Mouse (Mus musculus): ENCODE results near the gene Adamts2. TPM values are rescaled to one million over a fixed set of nuclear protein-coding genes. Genes with fewer than 3 reads are reported as not detected.

Adamts2 gene
- 11.7 and 13.0 TPM in 2 replicates for polyA plus RNA-seq (2014; fragmentation: Nextera tagmentation; extraction: Ambion mirVana)

DNA sequence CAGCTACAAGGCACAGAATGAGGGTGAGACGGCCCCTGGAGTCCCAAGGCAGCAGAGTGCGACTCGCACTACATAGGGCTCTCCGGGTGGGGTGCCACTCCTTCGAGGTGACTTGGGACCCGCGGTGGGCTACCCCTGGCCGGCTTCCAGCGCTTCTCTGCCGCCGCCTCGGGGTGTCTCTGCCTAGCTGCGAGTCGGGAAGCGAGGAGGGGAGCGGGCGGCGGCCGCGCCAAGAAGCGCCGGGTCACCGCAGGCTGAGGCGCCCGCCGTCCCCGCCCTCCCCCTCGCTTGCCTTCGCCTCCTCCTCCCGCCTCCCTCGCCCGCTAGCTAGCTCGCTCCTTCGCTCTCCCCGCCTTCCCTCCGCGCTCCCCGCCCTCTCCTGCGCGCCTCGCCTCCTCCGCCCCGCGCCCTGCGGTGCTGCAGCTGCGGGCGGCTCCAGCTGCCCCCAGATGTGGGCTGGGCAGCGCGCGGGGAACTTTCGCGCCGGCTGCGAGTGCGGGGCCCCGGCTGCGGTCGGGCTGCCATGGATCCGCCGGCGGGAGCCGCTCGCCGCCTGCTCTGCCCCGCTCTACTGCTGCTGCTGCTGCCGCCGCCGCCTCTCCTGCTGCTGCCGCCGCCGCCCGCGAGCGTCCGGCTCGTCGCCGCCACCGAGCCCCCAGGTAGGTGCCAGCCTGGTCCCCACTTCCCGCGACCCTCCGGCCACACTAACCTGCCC lies at the start of gene Adamts2:
TSS of gene Adamts2 (plus strand) at position 444 of the 715 bp plus-strand sequence.
- H3K36me3 ChIP-seq (ENCODE audit: control insufficient read depth, insufficient read depth, low read length), result no peaks in the 10 kb centered on the region
- 0 out of 2 replicates have a peak, but pooled peaks cover 7% of the 10 kb centered on the region for H3K4me1 ChIP-seq (ENCODE audit: control insufficient read depth, insufficient read depth, low read length)
- H3K27ac ChIP-seq (ENCODE audit: low read length), result peak within 1 kb of the TSS; percentile 45; the same call in 1 of the 2 replicates
- H3K9ac ChIP-seq (replicated peaks; ENCODE audit: low read depth, low read length), result peak within 1 kb of the TSS; percentile 33
- H3K27me3 ChIP-seq (ENCODE audit: control insufficient read depth, insufficient read depth, low read length), result peaks cover 13% of the 10 kb centered on the region; the same call in 1 of the 2 replicates
- H3K4me2 ChIP-seq (replicated peaks; ENCODE audit: low read depth, low read length), result peak within 1 kb of the TSS; percentile 77
- H3K9me3 ChIP-seq (ENCODE audit: control insufficient read depth, low read depth, low read length), result no peaks in the 10 kb centered on the region
- WGBS, result under 1% methylated on average over 50 of the region's 82 CpGs
- ATAC-seq (ENCODE audit: insufficient number of reproducible peaks, insufficient read depth, low FRiP score, low read depth), result peak; percentile 79
- peak within 1 kb of the TSS; percentile 68 for H3K4me3 ChIP-seq (ENCODE audit: low read depth, low read length)

DNA sequence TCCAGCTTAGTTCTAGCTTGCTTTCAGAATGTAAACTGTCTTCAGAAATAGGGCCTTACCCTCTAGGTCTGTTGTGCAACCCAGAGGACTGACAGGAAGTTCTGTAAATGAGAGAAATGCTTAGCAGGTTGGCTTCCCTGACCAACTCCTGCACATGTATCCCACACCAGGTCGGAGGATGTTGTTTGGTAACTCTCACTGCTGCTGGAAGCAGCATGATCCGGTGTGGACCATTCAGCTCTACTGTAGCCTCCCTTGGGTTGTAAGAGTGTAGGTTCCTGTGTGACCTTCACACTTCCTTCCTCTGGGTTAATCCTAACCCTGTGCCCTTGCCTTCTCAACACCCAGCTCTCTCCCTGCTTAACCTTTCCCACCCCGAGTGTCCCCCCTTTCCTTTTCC lies 44.8 kb upstream of the Adamts2 start:
- Histone ChIP-seq H3K36me3 (ENCODE audit: control insufficient read depth, insufficient read depth, low read length) (no peaks in the 10 kb centered on the region), H3K4me2 (replicated peaks; ENCODE audit: low read depth, low read length) (no peak overlapping the region), H3K9ac (replicated peaks; ENCODE audit: low read depth, low read length) (no peak overlapping the region), H3K27me3 (ENCODE audit: control insufficient read depth, insufficient read depth, low read length) (no peaks in the 10 kb centered on the region), H3K9me3 (ENCODE audit: control insufficient read depth, low read depth, low read length) (peaks cover 5% of the 10 kb centered on the region; the same call in 1 of the 2 replicates), H3K4me3 (ENCODE audit: low read depth, low read length) (no peak overlapping the region), H3K4me1 (ENCODE audit: control insufficient read depth, insufficient read depth, low read length) (no peaks in the 10 kb centered on the region), H3K27ac (ENCODE audit: low read length) (no peak overlapping the region)
- ATAC-seq (ENCODE audit: insufficient number of reproducible peaks, insufficient read depth, low FRiP score, low read depth), result no peak
- WGBS, result 88% methylated on average over 3 of the region's 3 CpGs

GRCm38 (mm10) chr11:50559108-50559507 lies 42.8 kb upstream of the Adamts2 start:
- no peak overlapping the region for H3K4me2 ChIP-seq (replicated peaks; ENCODE audit: low read depth, low read length)
- H3K4me1 ChIP-seq (ENCODE audit: control insufficient read depth, insufficient read depth, low read length), result no peaks in the 10 kb centered on the region
- H3K9me3 ChIP-seq (ENCODE audit: control insufficient read depth, low read depth, low read length), result peaks cover 5% of the 10 kb centered on the region; the same call in 1 of the 2 replicates
- no peak overlapping the region for H3K9ac ChIP-seq (replicated peaks; ENCODE audit: low read depth, low read length)
- H3K27ac ChIP-seq (ENCODE audit: low read length), result no peak overlapping the region
- H3K4me3 ChIP-seq (ENCODE audit: low read depth, low read length), result no peak overlapping the region
- no peaks in the 10 kb centered on the region for H3K36me3 ChIP-seq (ENCODE audit: control insufficient read depth, insufficient read depth, low read length)
- WGBS, result 36% methylated on average over 4 of the region's 4 CpGs
- H3K27me3 ChIP-seq (ENCODE audit: control insufficient read depth, insufficient read depth, low read length), result no peaks in the 10 kb centered on the region
- no peak for ATAC-seq (ENCODE audit: insufficient number of reproducible peaks, insufficient read depth, low FRiP score, low read depth)

- Histone ChIP-seq H3K9me3 (ENCODE audit: control insufficient read depth, low read depth, low read length) (no peaks in the 10 kb centered on the region), H3K27ac (ENCODE audit: low read length) (no peak overlapping the region), H3K4me2 (replicated peaks; ENCODE audit: low read depth, low read length) (no peak overlapping the region), H3K4me3 (ENCODE audit: low read depth, low read length) (no peak overlapping the region), H3K9ac (replicated peaks; ENCODE audit: low read depth, low read length) (no peak overlapping the region), H3K27me3 (ENCODE audit: control insufficient read depth, insufficient read depth, low read length) (no peaks in the 10 kb centered on the region), H3K36me3 (ENCODE audit: control insufficient read depth, insufficient read depth, low read length) (no peaks in the 10 kb centered on the region), H3K4me1 (ENCODE audit: control insufficient read depth, insufficient read depth, low read length) (no peaks in the 10 kb centered on the region)
- no peak; the same call in 1 of the 2 replicates for ATAC-seq (ENCODE audit: insufficient number of reproducible peaks, insufficient read depth, low FRiP score, low read depth)
- WGBS, result 70% methylated on average over 20 of the region's 20 CpGs
These were observed 36.2 kb upstream of the Adamts2 start for GRCm38 (mm10) chr11:50565466-50566211.

- no peak overlapping the region for H3K9ac ChIP-seq (replicated peaks; ENCODE audit: low read depth, low read length)
- WGBS, result 71% methylated on average over 6 of the region's 6 CpGs
- H3K4me2 ChIP-seq (replicated peaks; ENCODE audit: low read depth, low read length), result no peak overlapping the region
- no peaks in the 10 kb centered on the region for H3K9me3 ChIP-seq (ENCODE audit: control insufficient read depth, low read depth, low read length)
- ATAC-seq (ENCODE audit: insufficient number of reproducible peaks, insufficient read depth, low FRiP score, low read depth), result no peak
- H3K36me3 ChIP-seq (ENCODE audit: control insufficient read depth, insufficient read depth, low read length), result no peaks in the 10 kb centered on the region
- H3K4me3 ChIP-seq (ENCODE audit: low read depth, low read length), result no peak overlapping the region
- no peaks in the 10 kb centered on the region for H3K27me3 ChIP-seq (ENCODE audit: control insufficient read depth, insufficient read depth, low read length)
- H3K4me1 ChIP-seq (ENCODE audit: control insufficient read depth, insufficient read depth, low read length), result no peaks in the 10 kb centered on the region
- no peak overlapping the region for H3K27ac ChIP-seq (ENCODE audit: low read length)
These were observed 30.4 kb upstream of the Adamts2 start for GRCm38 (mm10) chr11:50571448-50571847.

- no peak overlapping the region for H3K9ac ChIP-seq (replicated peaks; ENCODE audit: low read depth, low read length)
- H3K9me3 ChIP-seq (ENCODE audit: control insufficient read depth, low read depth, low read length), result no peaks in the 10 kb centered on the region
- no peak overlapping the region for H3K4me3 ChIP-seq (ENCODE audit: low read depth, low read length)
- no peak overlapping the region for H3K27ac ChIP-seq (ENCODE audit: low read length)
- H3K27me3 ChIP-seq (ENCODE audit: control insufficient read depth, insufficient read depth, low read length), result no peaks in the 10 kb centered on the region
- H3K4me2 ChIP-seq (replicated peaks; ENCODE audit: low read depth, low read length), result no peak overlapping the region
- 27% methylated on average over 4 of the region's 4 CpGs for WGBS
- no peak for ATAC-seq (ENCODE audit: insufficient number of reproducible peaks, insufficient read depth, low FRiP score, low read depth)
- no peaks in the 10 kb centered on the region for H3K36me3 ChIP-seq (ENCODE audit: control insufficient read depth, insufficient read depth, low read length)
- H3K4me1 ChIP-seq (ENCODE audit: control insufficient read depth, insufficient read depth, low read length), result no peaks in the 10 kb centered on the region
These were observed 25.4 kb upstream of the Adamts2 start for GRCm38 (mm10) chr11:50576521-50576920.

- H3K9ac ChIP-seq (replicated peaks; ENCODE audit: low read depth, low read length), result no peak overlapping the region
- no peak for ATAC-seq (ENCODE audit: insufficient number of reproducible peaks, insufficient read depth, low FRiP score, low read depth)
- no peak overlapping the region for H3K4me2 ChIP-seq (replicated peaks; ENCODE audit: low read depth, low read length)
- WGBS, result 52% methylated on average over 7 of the region's 7 CpGs
- no peaks in the 10 kb centered on the region for H3K4me1 ChIP-seq (ENCODE audit: control insufficient read depth, insufficient read depth, low read length)
- H3K27me3 ChIP-seq (ENCODE audit: control insufficient read depth, insufficient read depth, low read length), result no peaks in the 10 kb centered on the region
- H3K36me3 ChIP-seq (ENCODE audit: control insufficient read depth, insufficient read depth, low read length), result no peaks in the 10 kb centered on the region
- H3K27ac ChIP-seq (ENCODE audit: low read length), result no peak overlapping the region
- H3K4me3 ChIP-seq (ENCODE audit: low read depth, low read length), result no peak overlapping the region
- no peaks in the 10 kb centered on the region for H3K9me3 ChIP-seq (ENCODE audit: control insufficient read depth, low read depth, low read length)
These were observed 14.9 kb upstream of the Adamts2 start for GRCm38 (mm10) chr11:50587026-50587425.

GRCm38 (mm10) chr11:50587787-50588186 lies 14.1 kb upstream of the Adamts2 start:
- Histone ChIP-seq H3K4me3 (ENCODE audit: low read depth, low read length) (no peak overlapping the region), H3K4me1 (ENCODE audit: control insufficient read depth, insufficient read depth, low read length) (no peaks in the 10 kb centered on the region), H3K36me3 (ENCODE audit: control insufficient read depth, insufficient read depth, low read length) (no peaks in the 10 kb centered on the region), H3K9ac (replicated peaks; ENCODE audit: low read depth, low read length) (no peak overlapping the region), H3K27ac (ENCODE audit: low read length) (no peak overlapping the region), H3K4me2 (replicated peaks; ENCODE audit: low read depth, low read length) (no peak overlapping the region), H3K9me3 (ENCODE audit: control insufficient read depth, low read depth, low read length) (no peaks in the 10 kb centered on the region), H3K27me3 (ENCODE audit: control insufficient read depth, insufficient read depth, low read length) (no peaks in the 10 kb centered on the region)
- WGBS, result 18% methylated on average over 3 of the region's 3 CpGs
- no peak for ATAC-seq (ENCODE audit: insufficient number of reproducible peaks, insufficient read depth, low FRiP score, low read depth)

Measured in stomach, embryonic 14.5 days (tissue).